Mouse (Mus musculus) liver, embryonic 12.5 days (tissue): Measurements from ENCODE around the gene Atp11a. TPM values are rescaled to one million over a fixed set of nuclear protein-coding genes. Genes with fewer than 3 reads are reported as not detected.

Experiments used
- ATAC-seq: fragments of 200-750 bp; cut with Nextera tagmentation; 2 replicates; pipeline ENCODE4 v1.8.0; 2017; ENCODE audit warnings: moderate number of reproducible peaks, mild to moderate bottlenecking, moderate library complexity
- H3K27ac ChIP-seq: fragments of 300-500 bp; sonication (generic); 2 replicates; pipeline ENCODE4 v1.5.1; 2016; ENCODE audit warnings: mild to moderate bottlenecking
- H3K27me3 ChIP-seq: fragments of 300-500 bp; sonication (generic); replicated peaks from 2 replicates; pipeline ENCODE4 v1.6.1; 2016; ENCODE audit warnings: mild to moderate bottlenecking, moderate library complexity
- H3K36me3 ChIP-seq: fragments of 300-500 bp; sonication (generic); 2 replicates; pipeline ENCODE4 v1.6.1; 2016; ENCODE audit warnings: mild to moderate bottlenecking, moderate library complexity
- H3K4me1 ChIP-seq: fragments of 300-500 bp; sonication (generic); 2 replicates; pipeline ENCODE4 v1.6.1; 2016
- H3K4me2 ChIP-seq: fragments of 300-500 bp; sonication (generic); 2 replicates; pipeline ENCODE4 v1.6.1; 2016; ENCODE audit warnings: mild to moderate bottlenecking, moderate library complexity
- H3K4me3 ChIP-seq: fragments of 300-500 bp; sonication (generic); 2 replicates; pipeline ENCODE4 v1.5.1; 2016; ENCODE audit warnings: mild to moderate bottlenecking, moderate library complexity
- H3K9ac ChIP-seq: fragments of 300-500 bp; sonication (generic); 2 replicates; pipeline ENCODE4 v1.6.1; 2016; ENCODE audit warnings: mild to moderate bottlenecking, moderate library complexity
- H3K9me3 ChIP-seq: fragments of 300-500 bp; sonication (generic); replicated peaks from 2 replicates; pipeline ENCODE4 v1.6.1; 2016; ENCODE audit warnings: mild to moderate bottlenecking, moderate library complexity
- WGBS: fragments of 180-500 bp; shearing (Covaris S2); methylation state at CpG from one replicate; pipeline ENCODE4 v1.1.7; 2016; ENCODE audit not compliant: insufficient replicate concordance; 5-methylcytosine and 5-hydroxymethylcytosine counted together
- polyA plus RNA-seq: library from polyadenylated mRNA; unstranded; fragments of >200 nt; fragmentation: Nextera tagmentation; extraction: Ambion mirVana; gene quantifications from 2 replicates; pipeline ENCODE4 v1.2.1, GENCODE M21; 2016

Gene Atp11a
- polyA plus RNA-seq, 1 experiment from 2014 or later: 2.2 TPM

- WGBS: 44% methylated on average over 13 of the region's 13 CpGs
- Histone ChIP-seq H3K4me3 (no peak overlapping the region), H3K27ac (no peak overlapping the region), H3K36me3 (no peaks in the 10 kb centered on the region), H3K9me3 (no peaks in the 10 kb centered on the region), H3K9ac (no peak overlapping the region), H3K27me3 (peaks cover 21% of the 10 kb centered on the region; the same call in 1 of the 2 replicates), H3K4me1 (peaks cover 11% of the 10 kb centered on the region; the same call in 1 of the 2 replicates), H3K4me2 (no peak overlapping the region)
- ATAC-seq: no peak
These were observed 139.9 kb downstream of the Atp11a start for GRCm38 (mm10) chr8:12896494-12897373.

- WGBS: 50% methylated on average over 9 of the region's 9 CpGs
These were observed 141.0 kb downstream of the Atp11a start for GRCm38 (mm10) chr8:12897815-12898214.

GRCm38 (mm10) chr8:12903790-12904415 is 147.1 kb downstream of the Atp11a start:
- H3K27me3 ChIP-seq: peaks cover 23% of the 10 kb centered on the region; the same call in 1 of the 2 replicates
- no peaks in the 10 kb centered on the region for H3K9me3 ChIP-seq
- H3K27ac ChIP-seq: no peak overlapping the region
- no peak for ATAC-seq
- no peak overlapping the region; the same call in 1 of the 2 replicates for H3K9ac ChIP-seq
- H3K4me1 ChIP-seq: no peaks in the 10 kb centered on the region
- no peaks in the 10 kb centered on the region for H3K36me3 ChIP-seq
- 75% methylated on average over 13 of the region's 13 CpGs for WGBS
- no peak overlapping the region for H3K4me3 ChIP-seq
- H3K4me2 ChIP-seq: no peak overlapping the region

More at GRCm38 (mm10) chr8:12897815-12898214, 141.0 kb downstream of the Atp11a start:
- H3K4me3 ChIP-seq: no peak overlapping the region
- H3K4me1 ChIP-seq: peaks cover 11% of the 10 kb centered on the region; the same call in 1 of the 2 replicates
- H3K9me3 ChIP-seq: no peaks in the 10 kb centered on the region
- peaks cover 21% of the 10 kb centered on the region; the same call in 1 of the 2 replicates for H3K27me3 ChIP-seq
- H3K27ac ChIP-seq: no peak overlapping the region
- ATAC-seq: no peak
- H3K4me2 ChIP-seq: no peak overlapping the region
- no peaks in the 10 kb centered on the region for H3K36me3 ChIP-seq
- no peak overlapping the region for H3K9ac ChIP-seq

DNA sequence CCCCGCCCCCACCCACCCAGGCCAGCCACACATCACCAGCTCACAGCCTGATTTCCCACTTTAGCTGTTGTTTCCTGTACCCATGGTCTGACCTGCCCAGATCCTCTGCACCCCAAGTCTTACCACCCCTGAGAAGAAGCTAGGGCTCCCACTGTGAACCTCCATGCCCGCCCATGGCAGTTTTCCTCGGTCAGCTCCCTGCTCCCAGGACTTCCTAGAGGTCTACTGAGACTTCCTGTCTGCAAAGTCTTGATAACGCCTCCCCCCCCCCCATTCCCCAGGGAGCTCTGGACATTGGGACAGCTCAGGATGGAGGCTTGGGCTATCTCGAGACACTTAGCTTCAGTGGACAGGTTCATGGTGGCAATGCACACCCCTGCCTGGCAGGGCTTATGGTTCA is 148.3 kb downstream of the Atp11a start:
- Histone ChIP-seq H3K4me2 (no peak overlapping the region), H3K9me3 (no peaks in the 10 kb centered on the region), H3K4me1 (no peaks in the 10 kb centered on the region), H3K36me3 (no peaks in the 10 kb centered on the region), H3K9ac (no peak overlapping the region), H3K4me3 (no peak overlapping the region), H3K27ac (no peak overlapping the region), H3K27me3 (peaks cover 20% of the 10 kb centered on the region; the same call in 1 of the 2 replicates)
- no peak for ATAC-seq
- WGBS: 33% methylated on average over 5 of the region's 5 CpGs

GRCm38 (mm10) chr8:12905599-12906321 is 148.9 kb downstream of the Atp11a start:
- Histone ChIP-seq H3K4me2 (no peak overlapping the region), H3K4me3 (no peak overlapping the region), H3K9me3 (no peaks in the 10 kb centered on the region), H3K4me1 (no peaks in the 10 kb centered on the region), H3K27ac (no peak overlapping the region), H3K9ac (no peak overlapping the region), H3K36me3 (no peaks in the 10 kb centered on the region), H3K27me3 (peaks cover 16% of the 10 kb centered on the region; the same call in 1 of the 2 replicates)
- WGBS: 66% methylated on average over 11 of the region's 11 CpGs
- no peak for ATAC-seq

DNA sequence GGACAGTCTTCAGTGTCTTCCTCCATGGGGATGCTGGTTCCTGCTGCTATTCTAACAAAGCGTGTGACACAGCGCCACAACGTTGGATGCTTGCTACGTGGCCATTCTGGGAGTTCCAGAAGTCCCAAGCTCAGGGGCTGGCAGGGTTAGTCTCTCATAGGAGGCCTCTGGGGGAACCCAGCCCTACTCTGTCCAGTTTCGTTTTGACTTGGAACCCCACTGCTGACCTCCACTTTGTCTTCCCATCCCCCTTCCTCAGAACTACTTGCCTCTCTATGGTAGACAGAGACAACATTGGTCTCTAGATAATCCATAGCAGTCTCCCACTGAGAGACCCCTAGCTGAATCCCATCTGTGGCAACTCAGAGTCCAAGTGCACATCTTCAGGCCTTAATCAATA is 149.8 kb downstream of the Atp11a start:
- Histone ChIP-seq H3K36me3 (no peaks in the 10 kb centered on the region), H3K27me3 (peaks cover 10% of the 10 kb centered on the region; the same call in 1 of the 2 replicates), H3K27ac (no peak overlapping the region), H3K9ac (no peak overlapping the region), H3K4me1 (no peaks in the 10 kb centered on the region), H3K9me3 (no peaks in the 10 kb centered on the region), H3K4me2 (no peak overlapping the region), H3K4me3 (no peak overlapping the region)
- WGBS: 72% methylated on average over 5 of the region's 5 CpGs
- ATAC-seq: no peak

DNA sequence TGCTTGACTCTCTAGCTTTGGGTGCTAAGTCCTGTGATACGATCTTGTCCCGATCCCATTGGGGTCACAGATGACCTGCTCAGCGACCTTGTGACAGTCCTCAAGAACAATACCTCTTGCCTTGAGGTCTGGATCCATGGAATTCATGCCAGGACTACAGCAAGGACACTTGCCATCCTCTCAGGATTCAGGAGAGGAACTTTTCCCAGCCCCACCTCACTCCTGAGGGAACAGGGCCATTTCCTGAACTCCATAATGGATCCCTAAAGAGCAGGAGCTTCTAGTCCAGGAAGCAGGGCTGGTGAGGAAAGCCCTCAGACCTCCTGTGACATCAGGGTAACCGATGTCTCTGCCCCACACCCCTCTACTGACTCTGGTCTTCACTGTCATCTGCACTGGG is 150.9 kb downstream of the Atp11a start:
- H3K36me3 ChIP-seq: no peaks in the 10 kb centered on the region
- no peaks in the 10 kb centered on the region for H3K9me3 ChIP-seq
- H3K27ac ChIP-seq: no peak overlapping the region
- peaks cover 10% of the 10 kb centered on the region; the same call in 1 of the 2 replicates for H3K27me3 ChIP-seq
- no peak overlapping the region for H3K4me3 ChIP-seq
- 55% methylated on average over 4 of the region's 4 CpGs for WGBS
- H3K4me2 ChIP-seq: no peak overlapping the region
- H3K9ac ChIP-seq: no peak overlapping the region
- no peaks in the 10 kb centered on the region for H3K4me1 ChIP-seq
- ATAC-seq: no peak

DNA sequence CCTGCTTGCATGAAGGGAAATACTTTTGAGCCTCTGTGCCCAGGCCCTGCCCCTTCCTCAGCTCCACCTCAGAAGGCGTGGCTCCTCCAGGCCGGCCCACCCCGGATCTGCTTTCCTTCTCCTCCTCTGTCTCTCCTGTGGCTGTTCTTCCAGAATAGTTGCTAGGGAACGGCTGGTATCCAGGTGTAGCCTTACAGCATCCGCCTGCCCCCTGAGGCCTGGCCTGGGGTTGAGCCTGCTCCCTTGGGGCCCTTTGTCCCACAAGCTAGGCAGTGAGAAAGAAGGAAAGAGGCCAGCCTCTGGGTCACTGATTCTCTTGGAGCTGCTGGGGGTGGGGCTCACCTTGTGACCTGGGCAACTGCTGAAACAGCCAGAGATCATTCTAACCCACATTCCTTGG is 155.2 kb downstream of the Atp11a start:
- ATAC-seq: no peak
- no peaks in the 10 kb centered on the region for H3K4me1 ChIP-seq
- no peak overlapping the region for H3K9ac ChIP-seq
- no peak overlapping the region for H3K4me3 ChIP-seq
- 32% methylated on average over 5 of the region's 5 CpGs for WGBS
- H3K36me3 ChIP-seq: no peaks in the 10 kb centered on the region
- no peak overlapping the region for H3K27ac ChIP-seq
- peaks cover 33% of the 10 kb centered on the region for H3K27me3 ChIP-seq
- H3K4me2 ChIP-seq: no peak overlapping the region
- no peaks in the 10 kb centered on the region for H3K9me3 ChIP-seq

DNA sequence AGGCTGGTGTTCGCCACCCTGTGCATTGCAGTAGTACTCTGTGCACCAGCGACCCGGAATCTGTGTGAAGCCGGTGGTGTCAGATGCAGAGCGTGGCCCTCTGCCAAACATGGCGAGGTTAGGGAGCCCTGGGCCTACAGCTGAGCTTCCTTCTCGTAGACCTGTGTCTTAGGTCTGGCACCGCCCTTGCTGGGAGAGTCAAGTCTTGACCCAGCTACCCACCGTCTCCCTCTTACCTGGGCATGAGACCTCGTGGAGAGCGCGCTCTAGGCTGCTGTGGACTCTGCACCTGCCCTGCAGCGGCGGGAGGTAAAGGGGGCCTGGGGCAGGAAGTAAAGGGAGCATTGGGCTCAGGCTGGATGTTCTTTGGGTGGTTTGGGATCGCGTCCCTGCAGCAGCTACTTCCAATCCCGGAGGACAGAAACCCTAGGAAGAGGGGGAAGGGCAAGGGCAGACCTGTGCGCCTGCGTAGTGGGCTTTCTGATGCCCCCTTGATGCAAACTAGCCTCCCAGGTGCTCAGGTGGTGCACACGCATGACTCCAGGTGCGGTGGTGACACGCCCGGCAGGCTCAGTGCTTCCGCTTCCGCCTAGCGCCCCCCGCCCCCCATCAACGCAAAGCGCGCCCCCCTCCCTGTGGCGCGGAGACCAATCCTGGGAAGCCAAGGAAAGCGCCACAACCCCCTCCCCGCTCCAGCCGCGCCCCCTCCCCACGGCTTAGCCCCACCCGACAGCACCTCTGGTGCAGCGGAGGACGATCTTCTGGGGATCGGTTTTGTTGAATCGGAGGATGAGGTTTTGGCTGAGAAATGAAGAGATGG is 158.6 kb downstream of the Atp11a start:
- WGBS: 20% methylated on average over 42 of the region's 42 CpGs
- Histone ChIP-seq H3K27ac (no peak overlapping the region), H3K36me3 (no peaks in the 10 kb centered on the region), H3K4me3 (peak overlapping the region; percentile 26), H3K9ac (no peak overlapping the region), H3K4me2 (peak overlapping the region; percentile 53), H3K4me1 (no peaks in the 10 kb centered on the region), H3K27me3 (peaks cover 44% of the 10 kb centered on the region), H3K9me3 (no peaks in the 10 kb centered on the region)
- ATAC-seq: no peak

DNA sequence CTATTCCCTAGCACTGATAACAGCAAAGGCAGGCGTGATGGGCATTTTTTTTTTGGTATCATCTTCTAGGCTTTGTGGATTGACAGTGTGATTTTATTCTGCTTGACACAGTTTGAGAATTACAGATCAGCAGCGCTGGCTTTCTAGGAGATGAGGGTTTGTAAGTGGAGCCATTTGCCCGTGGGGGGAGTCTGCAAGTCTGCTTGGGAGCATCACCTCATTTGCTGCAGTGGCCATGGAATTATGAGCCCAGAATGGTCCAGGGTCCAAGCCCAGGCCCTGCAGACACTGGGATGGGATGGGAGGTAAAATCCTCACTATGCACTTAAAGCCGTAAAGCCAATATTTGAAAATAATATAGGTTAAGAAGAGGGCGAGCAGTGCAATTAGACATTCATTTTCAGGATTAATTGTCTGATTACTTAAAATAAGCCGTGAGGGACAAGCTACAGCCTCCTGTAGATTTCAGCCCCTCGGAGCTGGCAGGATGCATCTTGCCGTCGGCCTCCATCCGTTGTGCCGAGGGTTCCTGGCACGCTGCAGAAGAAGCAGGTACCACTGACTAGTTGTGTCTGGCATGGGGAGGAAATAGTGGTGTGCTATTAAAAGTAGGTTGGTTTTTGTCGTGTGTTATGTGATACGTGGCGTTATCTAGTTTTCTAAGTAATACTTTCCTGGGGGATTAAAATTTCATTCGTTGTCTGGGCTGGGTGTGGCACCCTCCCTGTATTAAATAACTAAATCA is 159.5 kb downstream of the Atp11a start:
- peak overlapping the region; percentile 53; the same call in 1 of the 2 replicates for H3K4me2 ChIP-seq
- H3K27me3 ChIP-seq: peaks cover 44% of the 10 kb centered on the region
- no peak overlapping the region for H3K9ac ChIP-seq
- 59% methylated on average over 16 of the region's 16 CpGs for WGBS
- H3K4me1 ChIP-seq: no peaks in the 10 kb centered on the region
- peak overlapping the region; percentile 26; the same call in 1 of the 2 replicates for H3K4me3 ChIP-seq
- no peaks in the 10 kb centered on the region for H3K36me3 ChIP-seq
- H3K9me3 ChIP-seq: no peaks in the 10 kb centered on the region
- no peak for ATAC-seq
- no peak overlapping the region for H3K27ac ChIP-seq
